Comparison of ENCODE assay signal across 8 mouse cellular contexts in the genomic region with DNA sequence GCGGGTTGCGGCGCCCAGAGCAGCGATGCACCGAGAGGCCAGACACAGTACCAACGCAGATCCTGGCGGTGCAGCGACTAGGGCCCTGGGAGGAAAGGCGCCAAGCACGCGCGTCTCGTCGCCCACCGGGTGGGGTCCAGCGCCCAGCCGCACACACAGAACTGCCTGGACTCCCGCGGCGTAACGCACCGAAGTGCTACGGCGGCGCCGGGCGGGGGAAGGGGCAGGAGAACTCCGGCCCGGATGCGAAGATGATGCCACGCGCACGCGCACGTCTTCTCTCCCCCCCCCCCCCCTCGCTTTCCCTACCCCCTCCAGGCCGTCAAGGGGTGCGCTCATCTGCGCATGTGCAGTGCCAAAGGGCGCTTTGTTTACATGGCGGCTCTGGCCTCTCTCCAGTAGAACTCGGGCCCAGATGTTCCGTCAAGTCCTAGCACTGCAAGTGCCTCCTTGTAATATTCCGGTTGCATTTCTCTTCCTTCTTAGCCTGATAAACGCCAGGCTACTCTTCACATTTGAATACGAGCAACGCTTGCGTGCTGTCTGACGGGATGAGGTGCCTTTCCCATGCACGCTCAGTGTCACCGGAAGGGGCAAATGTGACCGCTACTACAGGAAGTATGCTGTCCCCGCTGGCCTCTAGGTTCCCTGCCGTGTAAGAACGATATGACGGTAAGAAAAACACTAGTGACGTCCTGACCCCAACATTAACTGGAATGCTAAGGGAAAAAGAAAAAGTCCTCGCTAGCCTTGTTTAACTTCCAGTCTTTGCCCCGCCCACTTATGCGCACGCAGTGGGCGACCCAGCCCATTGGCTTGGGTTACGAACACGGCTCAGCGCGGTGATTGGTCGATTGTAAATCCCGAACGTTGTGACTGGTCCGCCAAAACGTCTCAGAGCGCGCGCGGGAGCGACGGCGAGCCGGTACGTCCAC. TPM values are rescaled to one million over a fixed set of nuclear protein-coding genes. Genes with fewer than 3 reads are reported as not detected.
DNase-seq lines count a peak whose midpoint lies in the region; ATAC-seq and TF ChIP-seq lines count a peak whose summit lies in the region.

A gene (minus strand): TSS at position 238 of the 935 bp plus-strand sequence.
A gene (plus strand): TSS at position 348 of the 935 bp plus-strand sequence.

- H3K27me3 ChIP-seq in C2C12 (ENCODE audit: control insufficient read depth, insufficient read depth, insufficient read length) (no peaks in the 10 kb centered on the region), myocyte (ENCODE audit: control insufficient read depth, insufficient read depth, insufficient read length) (no peaks in the 10 kb centered on the region)
- no peaks in the 10 kb centered on the region for H3K27me3 ChIP-seq in erythroblast, embryonic 14.5 days (ENCODE audit: control insufficient read depth)
- H3K27me3 ChIP-seq in heart, embryonic 11.5 days (ENCODE audit: control insufficient read depth, insufficient read depth, low read length): no peaks in the 10 kb centered on the region
- no peaks in the 10 kb centered on the region for H3K27me3 ChIP-seq in kidney, embryonic 16.5 days (ENCODE audit: insufficient read depth, low read length)
- no peaks in the 10 kb centered on the region for H3K27me3 ChIP-seq in liver, adult 2 months (ENCODE audit: control insufficient read depth, insufficient read depth, low read length)
- no peaks in the 10 kb centered on the region for H3K27me3 ChIP-seq in splenic B cell, adult 2 months (ENCODE audit: control insufficient read depth, insufficient read depth, low read length, poor library complexity, severe bottlenecking)

- peak within 1 kb of the TSS; percentile 96 for H3K9ac ChIP-seq in heart, embryonic 11.5 days (ENCODE audit: low read depth, low read length)
- H3K9ac ChIP-seq in kidney, embryonic 16.5 days (replicated peaks; ENCODE audit: low read length): peak within 1 kb of the TSS; percentile 87
- peak within 1 kb of the TSS; percentile 88 for H3K9ac ChIP-seq in liver, adult 2 months (ENCODE audit: low read depth, low read length)

- peak within 1 kb of the TSS; percentile 93 for H3K27ac ChIP-seq in heart, embryonic 11.5 days (ENCODE audit: low read depth, low read length)
- peak within 1 kb of the TSS; percentile 86 for H3K27ac ChIP-seq in kidney, embryonic 16.5 days (ENCODE audit: low read length)
- peak within 1 kb of the TSS; percentile 82 for H3K27ac ChIP-seq in liver, adult 2 months (replicated peaks; ENCODE audit: insufficient read depth, low read depth, low read length)

- TF ChIP-seq POLR2A in brain, embryonic 14.5 days (IDR thresholded peaks at IDR 0.05; ENCODE audit: borderline replicate concordance, extremely low read depth, insufficient read depth, insufficient read length, poor library complexity, severe bottlenecking): peak; percentile 72
- TF ChIP-seq POLR2A in liver, adult 2 months (IDR thresholded peaks at IDR 0.05; ENCODE audit: extremely low read depth, insufficient read depth, low read length): peak; percentile 73
- peak; percentile 95 for TF ChIP-seq POLR2A in myocyte (IDR thresholded peaks at IDR 0.05; ENCODE audit: insufficient read length, low read depth)

- H3K79me2 ChIP-seq in C2C12 (ENCODE audit: control insufficient read depth, insufficient read depth): peaks cover 88% of the 10 kb centered on the region
- H3K79me2 ChIP-seq in liver, adult 2 months (ENCODE audit: control insufficient read depth, insufficient read depth, low read length): peaks cover 12% of the 10 kb centered on the region; the same call in 1 of the 2 replicates
- peaks cover 79% of the 10 kb centered on the region for H3K79me2 ChIP-seq in myocyte (ENCODE audit: control insufficient read depth, insufficient read depth)

- H3K36me3 ChIP-seq in C2C12 (ENCODE audit: control insufficient read depth, insufficient read depth) (no peaks in the 10 kb centered on the region), myocyte (ENCODE audit: control insufficient read depth, insufficient read depth) (no peaks in the 10 kb centered on the region)
- H3K36me3 ChIP-seq in erythroblast, embryonic 14.5 days (ENCODE audit: control insufficient read depth): peaks cover 32% of the 10 kb centered on the region
- H3K36me3 ChIP-seq in heart, embryonic 11.5 days (ENCODE audit: control insufficient read depth, insufficient read depth, low read length): no peaks in the 10 kb centered on the region
- no peaks in the 10 kb centered on the region for H3K36me3 ChIP-seq in kidney, embryonic 16.5 days (ENCODE audit: insufficient read depth, low read length)
- no peaks in the 10 kb centered on the region for H3K36me3 ChIP-seq in liver, adult 2 months (ENCODE audit: control insufficient read depth, insufficient read depth, low read length)
- no peaks in the 10 kb centered on the region for H3K36me3 ChIP-seq in splenic B cell, adult 2 months (ENCODE audit: control insufficient read depth, insufficient read depth, low read length, poor library complexity, severe bottlenecking)

- WGBS in heart, embryonic 11.5 days (ENCODE audit: insufficient replicate concordance): under 1% methylated on average over 73 of the region's 80 CpGs
- under 1% methylated on average over 69 of the region's 80 CpGs for WGBS in kidney, embryonic 16.5 days
- under 1% methylated on average over 80 of the region's 80 CpGs for WGBS in liver, adult 2 months

- peak; percentile 99 for DNase-seq in brain, embryonic 14.5 days (ENCODE audit: low read depth)
- peak; percentile 87 for DNase-seq in liver, adult 2 months (ENCODE audit: extremely low read depth, low read depth, low spot score)
- DNase-seq in splenic B cell, adult 2 months (ENCODE audit: low read depth, low spot score): peak; percentile 95

- H3K4me3 ChIP-seq in C2C12 (ENCODE audit: insufficient read depth, poor library complexity, severe bottlenecking): peak within 1 kb of the TSS; percentile 72
- peak within 1 kb of the TSS; percentile 100 for H3K4me3 ChIP-seq in erythroblast, embryonic 14.5 days (replicated peaks)
- peak within 1 kb of the TSS; percentile 98 for H3K4me3 ChIP-seq in heart, embryonic 11.5 days (ENCODE audit: low read depth, low read length)
- peak within 1 kb of the TSS; percentile 70 for H3K4me3 ChIP-seq in kidney, embryonic 16.5 days (ENCODE audit: low read length)
- H3K4me3 ChIP-seq in liver, adult 2 months (ENCODE audit: insufficient read depth, low read depth, low read length): peak within 1 kb of the TSS; percentile 78
- peak within 1 kb of the TSS; percentile 59 for H3K4me3 ChIP-seq in myocyte

- no peak for TF ChIP-seq CTCF in C2C12 (IDR thresholded peaks at IDR 0.05; ENCODE audit: control insufficient read depth, insufficient read depth, insufficient read length)
- TF ChIP-seq CTCF in brain, embryonic 14.5 days (IDR thresholded peaks at IDR 0.05; ENCODE audit: borderline replicate concordance, extremely low read depth, insufficient read depth, insufficient read length): 0 out of 2 replicates have a peak, but pooled peaks have one; percentile 35
- TF ChIP-seq CTCF in liver, adult 2 months (IDR thresholded peaks at IDR 0.05; ENCODE audit: low read depth, low read length): peak; percentile 29; the same call in 1 of the 2 replicates

- peak; percentile 93 for ATAC-seq in heart, embryonic 11.5 days (replicated peaks; ENCODE audit: insufficient number of reproducible peaks, low FRiP score, low TSS enrichment)
- peak; percentile 96 for ATAC-seq in kidney, embryonic 16.5 days (ENCODE audit: low FRiP score, low TSS enrichment)

- peak within 1 kb of the TSS; percentile 96 for H3K4me2 ChIP-seq in heart, embryonic 11.5 days
- H3K4me2 ChIP-seq in kidney, embryonic 16.5 days (replicated peaks; ENCODE audit: low read depth, low read length): peak within 1 kb of the TSS; percentile 80
- peak within 1 kb of the TSS; percentile 81 for H3K4me2 ChIP-seq in myocyte (ENCODE audit: low read depth)

- no peaks in the 10 kb centered on the region for H3K9me3 ChIP-seq in erythroblast, embryonic 14.5 days (ENCODE audit: control insufficient read depth, low read length)
- H3K9me3 ChIP-seq in heart, embryonic 11.5 days (replicated peaks; ENCODE audit: control insufficient read depth, low read length): no peaks in the 10 kb centered on the region
- H3K9me3 ChIP-seq in kidney, embryonic 16.5 days (ENCODE audit: low read length): no peaks in the 10 kb centered on the region

- H3ac ChIP-seq in C2C12 (ENCODE audit: control insufficient read depth, insufficient read length, low read depth) (peak within 1 kb of the TSS; percentile 76), myocyte (ENCODE audit: control insufficient read depth, insufficient read length) (peak within 1 kb of the TSS; percentile 85)

- peaks cover 59% of the 10 kb centered on the region for H3K4me1 ChIP-seq in erythroblast, embryonic 14.5 days (ENCODE audit: control insufficient read depth)
- H3K4me1 ChIP-seq in heart, embryonic 11.5 days (ENCODE audit: control insufficient read depth, insufficient read depth, low read length): peaks cover 24% of the 10 kb centered on the region
- peaks cover 34% of the 10 kb centered on the region for H3K4me1 ChIP-seq in kidney, embryonic 16.5 days (ENCODE audit: insufficient read depth, low read length)
- peaks cover 9% of the 10 kb centered on the region for H3K4me1 ChIP-seq in liver, adult 2 months (ENCODE audit: control insufficient read depth, insufficient read depth, low read length)

- H3K79me3 ChIP-seq in C2C12 (ENCODE audit: low read depth): peaks cover 63% of the 10 kb centered on the region

TF ChIP-seq in C2C12, 6 proteins besides CTCF, POLR2A, EP300 and RAD21 (continues in another document):
- TF ChIP-seq USF1 (IDR thresholded peaks at IDR 0.05; ENCODE audit: low read depth) (no peak), MAX (IDR thresholded peaks at IDR 0.05) (no peak)

TF ChIP-seq in myocyte, 11 proteins besides CTCF, POLR2A, EP300 and RAD21 (continues in another document):
- TF ChIP-seq POLR2AphosphoS2 (IDR thresholded peaks at IDR 0.05; ENCODE audit: insufficient read length, low read depth): peak; percentile 93
- TF ChIP-seq E2F4 (IDR thresholded peaks at IDR 0.05; ENCODE audit: insufficient read depth): peak; percentile 90

RNA-seq across cellular contexts. Expression of the first gene that starts in this region (rescaled TPM):
- polyA plus RNA-seq in C2C12 (2012; fragmentation: generic; extraction: Trizol): 33.3 TPM
- 82.6 and 92.3 TPM in 2 replicates for polyA plus RNA-seq in brain, embryonic 14.5 days (2012; rRNA removed)
- polyA plus RNA-seq in erythroblast, embryonic 14.5 days (2012): 1.0 and 1.1 TPM in 2 replicates
- 24.3 and 25.5 TPM in 2 replicates for polyA plus RNA-seq in heart, embryonic 11.5 days (2014; fragmentation: Nextera tagmentation; extraction: Ambion mirVana)
- polyA plus RNA-seq in kidney, embryonic 16.5 days (2015; fragmentation: Nextera tagmentation; extraction: Ambion mirVana): 34.1 and 35.4 TPM in 2 replicates
- 14.1 and 15.4 TPM in 2 replicates for total RNA-seq in liver, adult 2 months (2014; rRNA removed)
- 14.8 and 15.7 TPM in 2 replicates for polyA plus RNA-seq in liver, adult 2 months (2012; rRNA removed)
- polyA plus RNA-seq in myocyte (2012; fragmentation: generic; extraction: Trizol): 31.7 TPM

RNA-seq across cellular contexts. Expression of the second gene that starts in this region (rescaled TPM):
- polyA plus RNA-seq in C2C12 (2012; fragmentation: generic; extraction: Trizol) (12.5 TPM), myocyte (2012; fragmentation: generic; extraction: Trizol) (4.3 TPM)
- 28.9 and 40.8 TPM in 2 replicates for polyA plus RNA-seq in brain, embryonic 14.5 days (2012; rRNA removed)
- polyA plus RNA-seq in erythroblast, embryonic 14.5 days (2012): 1.2 and 1.5 TPM in 2 replicates
- 23.7 and 27.2 TPM in 2 replicates for polyA plus RNA-seq in heart, embryonic 11.5 days (2014; fragmentation: Nextera tagmentation; extraction: Ambion mirVana)
- polyA plus RNA-seq in kidney, embryonic 16.5 days (2015; fragmentation: Nextera tagmentation; extraction: Ambion mirVana): 32.2 and 32.8 TPM in 2 replicates
- 9.6 TPM in 2 replicates for total RNA-seq in liver, adult 2 months (2014; rRNA removed)
- 4.6 and 7.1 TPM in 2 replicates for polyA plus RNA-seq in liver, adult 2 months (2012; rRNA removed)

Comparison
In these comparisons a context has a peak if more than half of its experiments do, and no peak if none do; other contexts are left out.
1. Peak in every context shown above with its lines: DNase-seq, ATAC-seq, H3K4me3 ChIP-seq and H3K27ac ChIP-seq.